Mouse (Mus musculus) hindbrain, embryonic 15.5 days (tissue): Measurements from ENCODE around the gene Cacna1h. TPM values are rescaled to one million over a fixed set of nuclear protein-coding genes. Genes with fewer than 3 reads are reported as not detected.

Experiments
- ATAC-seq: fragments of 200-750 bp; cut with Nextera tagmentation; 2 replicates; pipeline ENCODE4 v1.8.0; 2017; ENCODE audit warnings: low read depth, moderate number of reproducible peaks, moderate TSS enrichment; ENCODE audit not compliant: low FRiP score
- H3K27ac ChIP-seq: fragments of 300-500 bp; sonication (generic); replicated peaks from 2 replicates; pipeline ENCODE4 v1.5.1; 2015; ENCODE audit warnings: mild to moderate bottlenecking, inconsistent platforms
- H3K27me3 ChIP-seq: fragments of 300-500 bp; sonication (generic); 2 replicates; pipeline ENCODE4 v1.6.1; 2015; ENCODE audit warnings: control low read depth, inconsistent platforms
- H3K36me3 ChIP-seq: fragments of 300-500 bp; sonication (generic); 2 replicates; pipeline ENCODE4 v1.6.1; 2015; ENCODE audit warnings: control low read depth, inconsistent platforms
- H3K4me1 ChIP-seq: fragments of 300-500 bp; sonication (generic); replicated peaks from 2 replicates; pipeline ENCODE4 v1.6.1; 2015; ENCODE audit warnings: control low read depth, inconsistent platforms
- H3K4me2 ChIP-seq: fragments of 300-500 bp; sonication (generic); 2 replicates; pipeline ENCODE4 v1.6.1; 2015; ENCODE audit warnings: moderate library complexity, mild to moderate bottlenecking, inconsistent platforms
- H3K4me3 ChIP-seq: fragments of 300-500 bp; sonication (generic); 2 replicates; pipeline ENCODE4 v1.5.1; 2015; ENCODE audit warnings: mild to moderate bottlenecking, inconsistent platforms
- H3K9ac ChIP-seq: fragments of 300-500 bp; sonication (generic); 2 replicates; pipeline ENCODE4 v1.6.1; 2015; ENCODE audit warnings: inconsistent platforms
- H3K9me3 ChIP-seq: fragments of 300-500 bp; sonication (generic); 2 replicates; pipeline ENCODE4 v1.6.1; 2016; ENCODE audit warnings: control low read depth, inconsistent platforms
- WGBS: fragments of 180-500 bp; shearing (Covaris S2); methylation state at CpG from one replicate; pipeline ENCODE4 v1.1.7; 2015; 5-methylcytosine and 5-hydroxymethylcytosine counted together
- polyA plus RNA-seq: library from polyadenylated mRNA; unstranded; fragments of >200 nt; fragmentation: Nextera tagmentation; extraction: Ambion mirVana; gene quantifications from 2 replicates; pipeline ENCODE4 v1.2.1, GENCODE M21; 2015

Gene Cacna1h
- polyA plus RNA-seq, 1 experiment from 2014 or later, result 10.6 TPM

GRCm38 (mm10) chr17:25466257-25466656 lies 32.7 kb upstream of the Cacna1h start:
- Histone ChIP-seq H3K27me3 (no peaks in the 10 kb centered on the region; the same call in 1 of the 2 replicates), H3K36me3 (no peaks in the 10 kb centered on the region), H3K9ac (no peak overlapping the region), H3K27ac (no peak overlapping the region), H3K4me2 (no peak overlapping the region), H3K4me3 (no peak overlapping the region), H3K4me1 (peaks cover 11% of the 10 kb centered on the region), H3K9me3 (no peaks in the 10 kb centered on the region)
- no peak for ATAC-seq
- 98% methylated on average over 2 of the region's 2 CpGs for WGBS

- Histone ChIP-seq H3K36me3 (no peaks in the 10 kb centered on the region), H3K9me3 (no peaks in the 10 kb centered on the region), H3K4me3 (no peak overlapping the region), H3K4me2 (no peak overlapping the region), H3K27me3 (no peaks in the 10 kb centered on the region), H3K9ac (no peak overlapping the region), H3K27ac (no peak overlapping the region), H3K4me1 (peaks cover 8% of the 10 kb centered on the region; the same call in 1 of the 2 replicates)
- ATAC-seq, result no peak
- WGBS, result 85% methylated on average over 4 of the region's 4 CpGs
These were observed 30.5 kb upstream of the Cacna1h start for GRCm38 (mm10) chr17:25464091-25464490.

- no peaks in the 10 kb centered on the region for H3K27me3 ChIP-seq
- no peak overlapping the region for H3K4me2 ChIP-seq
- H3K36me3 ChIP-seq, result no peaks in the 10 kb centered on the region
- no peak overlapping the region for H3K4me3 ChIP-seq
- H3K9me3 ChIP-seq, result no peaks in the 10 kb centered on the region
- no peak overlapping the region for H3K9ac ChIP-seq
- H3K27ac ChIP-seq, result no peak overlapping the region
- WGBS, result 67% methylated on average over 4 of the region's 4 CpGs
- H3K4me1 ChIP-seq, result peaks cover 8% of the 10 kb centered on the region; the same call in 1 of the 2 replicates
- ATAC-seq, result no peak
These were observed 29.9 kb upstream of the Cacna1h start for GRCm38 (mm10) chr17:25463326-25463945.

DNA sequence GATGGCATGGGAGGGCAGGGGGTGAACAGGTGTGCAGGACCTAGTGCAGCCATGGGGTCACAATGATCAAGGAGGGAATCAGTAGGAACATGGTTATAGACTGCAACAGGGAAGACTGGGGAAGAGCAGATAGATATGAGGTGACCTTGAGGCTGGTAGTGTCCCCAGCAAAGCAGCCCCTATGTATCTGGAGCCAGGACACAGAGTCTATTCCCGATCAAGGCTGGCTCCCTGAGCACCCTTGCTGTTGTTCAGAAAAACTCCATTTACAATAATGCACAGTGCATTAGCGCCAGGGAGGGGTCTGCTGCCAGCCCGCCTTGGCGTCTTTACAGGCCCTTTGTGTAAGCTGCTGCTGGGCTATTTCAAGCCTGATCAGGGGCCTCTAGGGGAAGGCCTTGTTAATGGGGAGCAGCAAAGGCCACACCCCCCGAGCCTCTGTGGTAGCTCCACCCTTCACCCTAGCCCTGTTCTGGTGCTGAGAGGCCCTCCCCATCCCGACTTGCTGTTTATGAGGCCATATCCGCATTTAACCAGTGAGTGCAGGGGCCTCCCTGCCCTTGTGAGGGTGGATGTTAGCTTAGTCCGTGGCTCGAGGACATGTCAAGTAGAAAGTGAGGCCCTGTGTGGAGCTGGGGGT lies 28.8 kb upstream of the Cacna1h start:
- Histone ChIP-seq H3K9me3 (no peaks in the 10 kb centered on the region), H3K27me3 (no peaks in the 10 kb centered on the region), H3K9ac (no peak overlapping the region), H3K4me1 (peaks cover 8% of the 10 kb centered on the region; the same call in 1 of the 2 replicates), H3K4me2 (no peak overlapping the region), H3K4me3 (no peak overlapping the region), H3K36me3 (no peaks in the 10 kb centered on the region), H3K27ac (no peak overlapping the region)
- ATAC-seq, result peak; percentile 59; the same call in 1 of the 2 replicates
- WGBS, result 20% methylated on average over 9 of the region's 9 CpGs

- Histone ChIP-seq H3K9ac (no peak overlapping the region), H3K27me3 (no peaks in the 10 kb centered on the region), H3K9me3 (no peaks in the 10 kb centered on the region), H3K27ac (peak overlapping the region; percentile 9; the same call in 1 of the 2 replicates), H3K4me3 (no peak overlapping the region), H3K4me2 (no peak overlapping the region), H3K4me1 (peaks cover 9% of the 10 kb centered on the region), H3K36me3 (no peaks in the 10 kb centered on the region)
- peak; percentile 69; the same call in 1 of the 2 replicates for ATAC-seq
- 38% methylated on average over 8 of the region's 8 CpGs for WGBS
These were observed 23.0 kb upstream of the Cacna1h start for GRCm38 (mm10) chr17:25456540-25456939.

GRCm38 (mm10) chr17:25454272-25454671 lies 20.7 kb upstream of the Cacna1h start, which contains the start of gene Tekt4:
TSS of gene Tekt4 (plus strand) at chr17:25454615.
- Histone ChIP-seq H3K9ac (no peak within 1 kb of the TSS), H3K4me1 (peaks cover 9% of the 10 kb centered on the region), H3K36me3 (no peaks in the 10 kb centered on the region), H3K4me2 (no peak within 1 kb of the TSS), H3K27ac (no peak within 1 kb of the TSS), H3K9me3 (no peaks in the 10 kb centered on the region), H3K27me3 (no peaks in the 10 kb centered on the region), H3K4me3 (no peak within 1 kb of the TSS)
- 39% methylated on average over 2 of the region's 2 CpGs for WGBS
- ATAC-seq, result no peak; the same call in 1 of the 2 replicates

DNA sequence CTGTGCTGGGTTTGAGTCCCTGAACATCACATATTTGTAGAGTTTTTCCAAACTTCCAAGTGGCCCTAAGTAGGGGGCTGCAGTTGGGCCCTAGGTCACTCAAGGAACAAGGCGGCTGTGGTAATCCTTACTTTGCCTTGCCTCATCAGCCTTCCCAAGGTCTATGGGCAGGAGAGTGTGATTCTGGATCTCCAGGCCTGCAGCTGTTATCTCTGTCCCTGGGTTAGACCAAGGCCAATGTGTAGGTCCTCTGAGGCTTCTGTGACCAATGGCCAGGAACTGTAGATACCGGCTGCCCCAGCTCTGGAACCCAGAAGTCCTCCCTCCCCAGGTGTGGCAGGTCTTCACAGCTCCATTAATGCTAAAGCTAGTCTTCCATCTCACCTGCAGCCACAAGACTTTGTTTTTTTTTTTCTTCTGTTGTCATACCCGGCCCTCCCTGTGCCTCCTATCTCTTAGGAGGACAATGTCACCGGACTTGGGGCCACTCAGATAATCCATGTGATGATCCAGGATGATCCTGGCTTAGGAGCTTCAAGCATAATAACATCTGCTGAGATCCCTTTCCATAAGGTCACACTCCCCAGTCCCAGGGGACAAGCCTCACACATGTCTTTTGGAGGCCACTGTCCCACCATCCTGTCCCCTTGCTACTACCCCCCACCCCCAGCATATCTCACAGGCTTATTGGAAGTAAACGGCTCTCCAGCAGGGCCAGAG lies 18.8 kb upstream of the Cacna1h start:
- Histone ChIP-seq H3K36me3 (no peaks in the 10 kb centered on the region), H3K4me2 (no peak overlapping the region), H3K27me3 (no peaks in the 10 kb centered on the region), H3K9ac (no peak overlapping the region), H3K9me3 (no peaks in the 10 kb centered on the region), H3K4me3 (no peak overlapping the region), H3K27ac (no peak overlapping the region), H3K4me1 (peaks cover 9% of the 10 kb centered on the region)
- ATAC-seq, result no peak
- 85% methylated on average over 5 of the region's 5 CpGs for WGBS

DNA sequence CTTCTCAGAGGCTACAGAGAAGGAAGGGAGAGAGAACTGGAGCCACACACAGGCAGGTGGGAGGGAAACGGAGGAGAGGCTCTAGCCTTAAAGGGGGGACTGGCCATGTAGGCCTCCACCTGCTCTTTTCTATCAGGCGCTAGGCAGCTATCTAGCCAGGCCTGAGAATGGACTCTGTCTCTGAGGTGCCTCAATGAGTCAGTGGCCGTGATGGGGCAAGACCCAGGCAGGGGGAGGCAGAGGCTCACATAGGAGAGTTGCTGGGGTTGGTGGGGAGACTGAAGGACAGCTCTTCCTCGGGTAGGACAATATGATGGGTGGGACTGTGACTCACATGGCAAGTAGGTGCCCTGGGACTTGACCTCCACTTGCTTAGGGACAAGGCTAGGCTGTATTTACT lies 16.7 kb upstream of the Cacna1h start:
- Histone ChIP-seq H3K9ac (no peak overlapping the region), H3K4me2 (no peak overlapping the region), H3K9me3 (no peaks in the 10 kb centered on the region), H3K4me3 (no peak overlapping the region), H3K4me1 (no peaks in the 10 kb centered on the region), H3K27me3 (0 out of 2 replicates have a peak, but pooled peaks cover 5% of the 10 kb centered on the region), H3K27ac (no peak overlapping the region), H3K36me3 (no peaks in the 10 kb centered on the region)
- WGBS, result 65% methylated on average over 4 of the region's 4 CpGs
- no peak for ATAC-seq

DNA sequence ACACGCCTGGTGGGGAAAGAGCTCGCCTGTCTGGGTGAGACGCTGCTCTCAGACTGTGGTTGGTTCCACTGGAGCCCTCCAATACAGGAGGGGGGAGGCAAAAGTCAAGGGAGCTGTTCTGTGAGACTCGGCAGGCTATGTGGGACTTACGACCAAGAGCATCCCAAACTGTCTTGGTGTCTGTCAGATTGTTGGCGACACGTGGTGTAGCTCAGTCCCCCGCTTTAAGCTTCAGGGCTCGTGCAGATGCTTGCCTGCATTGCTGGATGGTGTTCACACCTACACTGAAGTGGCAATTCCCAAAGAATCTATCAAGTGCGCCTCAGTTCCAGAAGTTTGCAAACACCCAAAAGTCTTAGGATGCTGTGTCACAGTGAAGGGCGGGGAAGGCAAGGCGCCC lies 14.3 kb upstream of the Cacna1h start:
- Histone ChIP-seq H3K27ac (no peak overlapping the region), H3K4me3 (no peak overlapping the region), H3K9me3 (no peaks in the 10 kb centered on the region), H3K4me1 (0 out of 2 replicates have a peak, but pooled peaks cover 8% of the 10 kb centered on the region), H3K4me2 (no peak overlapping the region), H3K9ac (no peak overlapping the region), H3K27me3 (0 out of 2 replicates have a peak, but pooled peaks cover 5% of the 10 kb centered on the region), H3K36me3 (no peaks in the 10 kb centered on the region)
- 89% methylated on average over 12 of the region's 12 CpGs for WGBS
- ATAC-seq, result no peak

GRCm38 (mm10) chr17:25445841-25446240 lies 12.3 kb upstream of the Cacna1h start:
- 82% methylated on average over 3 of the region's 3 CpGs for WGBS
- no peak overlapping the region for H3K27ac ChIP-seq
- H3K9ac ChIP-seq, result no peak overlapping the region
- H3K4me2 ChIP-seq, result no peak overlapping the region
- H3K27me3 ChIP-seq, result 0 out of 2 replicates have a peak, but pooled peaks cover 5% of the 10 kb centered on the region
- H3K9me3 ChIP-seq, result no peaks in the 10 kb centered on the region
- no peak overlapping the region for H3K4me3 ChIP-seq
- H3K36me3 ChIP-seq, result no peaks in the 10 kb centered on the region
- no peak for ATAC-seq
- 0 out of 2 replicates have a peak, but pooled peaks cover 8% of the 10 kb centered on the region for H3K4me1 ChIP-seq

DNA sequence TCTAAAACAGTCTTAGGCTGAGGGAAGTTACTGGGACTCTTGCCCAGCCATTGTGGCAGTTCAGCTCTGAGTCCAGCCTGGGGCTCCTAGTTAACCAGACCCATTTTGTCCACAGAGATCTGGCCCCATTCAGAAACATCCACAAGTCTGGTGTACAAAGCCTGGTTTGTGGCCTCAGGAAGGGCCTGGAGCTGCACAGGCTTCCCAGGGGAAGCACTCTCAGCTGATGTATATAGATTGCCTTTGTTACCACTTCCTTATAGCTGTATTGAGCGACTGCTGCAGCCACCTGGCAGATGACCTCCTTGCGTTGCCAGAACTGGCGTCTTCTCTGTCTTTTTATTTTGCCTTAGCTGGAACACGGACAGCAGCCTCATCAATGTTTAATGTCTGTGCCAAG lies 11.5 kb upstream of the Cacna1h start:
- no peak overlapping the region for H3K4me3 ChIP-seq
- no peaks in the 10 kb centered on the region for H3K36me3 ChIP-seq
- no peak overlapping the region for H3K4me2 ChIP-seq
- no peak overlapping the region for H3K9ac ChIP-seq
- H3K27ac ChIP-seq, result 0 out of 2 replicates have a peak overlapping the region, but pooled peaks have one; percentile 7
- WGBS, result 37% methylated on average over 4 of the region's 4 CpGs
- H3K9me3 ChIP-seq, result no peaks in the 10 kb centered on the region
- ATAC-seq, result no peak
- H3K4me1 ChIP-seq, result 0 out of 2 replicates have a peak, but pooled peaks cover 8% of the 10 kb centered on the region
- H3K27me3 ChIP-seq, result 0 out of 2 replicates have a peak, but pooled peaks cover 8% of the 10 kb centered on the region

GRCm38 (mm10) chr17:25442889-25443288 lies 9.3 kb upstream of the Cacna1h start:
- Histone ChIP-seq H3K27ac (no peak overlapping the region), H3K9me3 (no peaks in the 10 kb centered on the region), H3K4me3 (no peak overlapping the region), H3K9ac (no peak overlapping the region), H3K4me2 (no peak overlapping the region), H3K4me1 (0 out of 2 replicates have a peak, but pooled peaks cover 8% of the 10 kb centered on the region), H3K27me3 (0 out of 2 replicates have a peak, but pooled peaks cover 8% of the 10 kb centered on the region), H3K36me3 (no peaks in the 10 kb centered on the region)
- WGBS, result 74% methylated on average over 3 of the region's 3 CpGs
- ATAC-seq, result no peak
